Mouse (Mus musculus) stomach, embryonic 16.5 days (tissue): ENCODE results near the gene Mmd2. TPM values are rescaled to one million over a fixed set of nuclear protein-coding genes. Genes with fewer than 3 reads are reported as not detected.

ENCODE experiments used
- ATAC-seq: fragments of 200-750 bp; cut with Nextera tagmentation; 2 replicates; pipeline ENCODE4 v1.8.0; 2017; ENCODE audit warnings: moderate number of reproducible peaks, moderate TSS enrichment; ENCODE audit not compliant: insufficient read depth, low FRiP score
- H3K27ac ChIP-seq: fragments of 300-500 bp; sonication (generic); 2 replicates; pipeline ENCODE4 v1.5.1; 2014; ENCODE audit warnings: low read length
- H3K27me3 ChIP-seq: fragments of 300-500 bp; sonication (generic); 2 replicates; pipeline ENCODE4 v1.6.1; 2014; ENCODE audit warnings: low read length, control low read depth, mixed read lengths; ENCODE audit not compliant: control insufficient read depth, insufficient read depth
- H3K36me3 ChIP-seq: fragments of 300-500 bp; sonication (generic); 2 replicates; pipeline ENCODE4 v1.6.1; 2014; ENCODE audit warnings: low read length; ENCODE audit not compliant: control insufficient read depth, insufficient read depth
- H3K4me1 ChIP-seq: fragments of 300-500 bp; sonication (generic); 2 replicates; pipeline ENCODE4 v1.6.1; 2014; ENCODE audit warnings: low read length, control low read depth, mixed read lengths; ENCODE audit not compliant: control insufficient read depth, insufficient read depth
- H3K4me2 ChIP-seq: fragments of 300-500 bp; sonication (generic); 2 replicates; pipeline ENCODE4 v1.6.1; 2014; ENCODE audit warnings: low read depth, low read length, mixed read lengths
- H3K4me3 ChIP-seq: fragments of 300-500 bp; sonication (generic); replicated peaks from 2 replicates; pipeline ENCODE4 v1.5.1; 2014; ENCODE audit warnings: mild to moderate bottlenecking, low read length
- H3K9ac ChIP-seq: fragments of 300-500 bp; sonication (generic); 2 replicates; pipeline ENCODE4 v1.6.1; 2014; ENCODE audit warnings: low read length
- H3K9me3 ChIP-seq: fragments of 300-500 bp; sonication (generic); replicated peaks from 2 replicates; pipeline ENCODE4 v1.6.1; 2016; ENCODE audit warnings: low read length, control low read depth; ENCODE audit not compliant: control insufficient read depth
- WGBS: fragments of 180-500 bp; shearing (Covaris S2); extraction: QIAGEN DNeasy Blood & Tissue Kit; methylation state at CpG from one replicate; pipeline ENCODE4 v1.1.7; 2014; 5-methylcytosine and 5-hydroxymethylcytosine counted together
- polyA plus RNA-seq: library from polyadenylated mRNA; unstranded; fragments of >200 nt; fragmentation: Nextera tagmentation; extraction: Ambion mirVana; gene quantifications from 2 replicates; pipeline ENCODE4 v1.2.1, GENCODE M21; 2015

Gene Mmd2
- polyA plus RNA-seq, 1 experiment from 2014 or later: 3.6 TPM

DNA sequence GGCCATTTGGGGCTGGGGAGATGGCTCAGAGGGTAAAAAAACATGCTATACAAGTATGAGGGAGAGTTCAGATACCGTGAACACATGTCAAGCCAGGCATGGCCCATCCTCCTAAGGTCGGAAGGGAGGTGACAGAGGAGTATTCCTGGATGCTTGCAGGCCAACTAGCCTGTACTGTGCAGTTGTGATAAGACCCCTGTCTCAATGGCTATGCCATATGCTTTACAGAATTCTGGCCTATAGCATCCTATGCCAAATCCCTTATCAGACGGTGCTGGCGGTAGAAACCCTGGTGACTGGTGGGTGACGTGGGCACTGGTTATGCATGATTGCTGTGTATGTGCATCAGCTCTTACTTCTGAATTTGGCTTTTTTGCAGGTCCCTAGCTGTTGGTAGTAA lies 29.2 kb upstream of the Mmd2 start:
- Histone ChIP-seq H3K9me3 (no peaks in the 10 kb centered on the region), H3K4me2 (no peak overlapping the region), H3K4me3 (no peak overlapping the region), H3K9ac (no peak overlapping the region), H3K27me3 (no peaks in the 10 kb centered on the region), H3K36me3 (0 out of 2 replicates have a peak, but pooled peaks cover 4% of the 10 kb centered on the region), H3K27ac (no peak overlapping the region), H3K4me1 (no peaks in the 10 kb centered on the region)
- ATAC-seq: no peak
- WGBS: 95% methylated on average over 5 of the region's 5 CpGs

DNA sequence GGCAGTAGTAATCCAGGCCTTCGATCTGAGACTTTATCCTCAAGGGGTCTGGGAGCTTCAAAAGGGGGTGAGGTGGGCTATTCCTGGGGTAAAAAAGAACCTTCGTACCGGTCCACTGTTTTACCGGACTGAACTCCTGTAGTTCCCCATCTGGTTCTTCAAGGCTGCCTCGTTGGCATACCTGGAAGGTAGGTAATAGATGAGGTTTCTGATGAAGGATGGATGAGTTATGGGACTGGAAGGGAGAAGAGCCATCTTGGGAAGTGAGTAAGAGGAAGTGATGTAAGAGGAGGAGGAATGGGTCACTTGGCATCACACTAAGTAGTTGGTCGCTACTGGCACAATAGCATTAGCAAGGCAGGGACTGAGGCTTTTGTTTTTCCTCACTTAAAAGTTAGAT lies 21.6 kb upstream of the Mmd2 start:
- Histone ChIP-seq H3K27ac (peak overlapping the region; percentile 74; the same call in 1 of the 2 replicates), H3K4me3 (peak overlapping the region; percentile 96), H3K9me3 (no peaks in the 10 kb centered on the region), H3K27me3 (no peaks in the 10 kb centered on the region), H3K4me1 (peaks cover 6% of the 10 kb centered on the region), H3K36me3 (no peaks in the 10 kb centered on the region), H3K4me2 (peak overlapping the region; percentile 59), H3K9ac (peak overlapping the region; percentile 95)
- no peak for ATAC-seq
- 6% methylated on average over 6 of the region's 6 CpGs for WGBS

DNA sequence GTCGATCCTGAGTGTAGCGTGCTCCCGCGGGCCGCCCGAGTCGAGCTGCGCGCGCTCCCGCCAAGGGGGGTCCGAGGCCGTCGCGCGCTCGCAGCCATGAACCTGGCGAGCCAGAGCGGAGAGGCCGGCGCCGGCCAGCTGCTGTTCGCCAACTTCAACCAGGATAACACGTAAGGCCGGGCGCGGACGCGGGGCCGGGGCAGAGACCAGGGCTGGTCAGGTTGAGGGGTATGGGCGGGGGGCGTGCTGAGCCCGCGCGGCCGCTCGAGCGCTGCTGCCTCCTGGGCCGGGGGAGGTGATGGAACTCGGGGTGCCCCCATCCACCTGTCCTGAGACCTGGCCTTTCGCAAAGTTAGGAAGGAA lies 21.0 kb upstream of the Mmd2 start:
- no peaks in the 10 kb centered on the region for H3K27me3 ChIP-seq
- H3K9ac ChIP-seq: peak overlapping the region; percentile 95
- WGBS: 1% methylated on average over 40 of the region's 41 CpGs
- ATAC-seq: no peak
- H3K4me1 ChIP-seq: peaks cover 6% of the 10 kb centered on the region
- H3K9me3 ChIP-seq: no peaks in the 10 kb centered on the region
- peak overlapping the region; percentile 96 for H3K4me3 ChIP-seq
- peak overlapping the region; percentile 59 for H3K4me2 ChIP-seq
- no peaks in the 10 kb centered on the region for H3K36me3 ChIP-seq
- peak overlapping the region; percentile 74 for H3K27ac ChIP-seq

DNA sequence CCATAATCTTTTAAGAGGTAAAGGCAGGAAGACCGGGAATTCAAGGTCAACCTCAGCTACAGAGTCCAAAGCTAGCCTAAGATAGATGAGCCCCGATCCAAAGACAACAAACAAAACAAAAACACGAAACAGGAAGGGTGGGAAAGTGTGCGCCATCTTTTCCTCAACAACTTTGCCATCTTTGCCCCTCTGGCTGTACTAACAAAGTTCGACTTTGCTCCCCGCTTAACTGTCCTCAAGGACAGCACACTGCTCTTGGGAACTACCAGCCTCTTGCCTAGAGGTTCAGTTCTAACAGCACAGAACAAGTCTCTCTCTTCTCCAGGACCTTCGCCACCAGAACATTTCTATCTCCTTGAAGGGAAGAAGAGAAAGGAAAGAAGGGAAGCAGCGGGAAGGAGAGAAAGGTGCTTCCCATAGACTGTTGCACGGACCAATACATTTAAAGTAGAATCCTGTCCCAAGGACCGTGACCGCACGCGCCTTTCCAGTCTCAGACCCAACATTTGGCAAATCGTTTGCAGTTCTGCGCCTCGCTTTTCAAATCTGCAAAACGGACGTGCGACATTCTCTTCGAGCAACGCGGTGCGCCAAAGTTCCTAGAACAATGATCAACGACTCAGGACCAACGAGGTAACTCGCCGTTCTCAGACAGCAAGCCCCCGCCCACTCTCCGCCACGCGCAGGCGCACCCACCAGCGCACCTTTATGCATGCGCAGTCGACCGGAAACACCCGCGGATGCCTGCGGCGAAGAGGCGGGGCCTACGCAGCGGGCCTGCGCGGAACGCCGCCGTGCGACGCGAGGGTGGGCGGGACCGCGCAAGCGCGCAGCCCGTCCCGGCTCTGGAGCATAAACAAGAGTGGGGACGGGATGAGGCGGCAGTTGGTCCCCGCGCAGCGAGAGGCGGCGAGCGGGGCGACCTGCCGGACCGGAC lies 20.4 kb upstream of the Mmd2 start:
- Histone ChIP-seq H3K9ac (peak overlapping the region; percentile 95), H3K4me1 (peaks cover 6% of the 10 kb centered on the region), H3K27ac (peak overlapping the region; percentile 91), H3K27me3 (no peaks in the 10 kb centered on the region), H3K4me2 (peak overlapping the region; percentile 93), H3K4me3 (peak overlapping the region; percentile 96), H3K36me3 (no peaks in the 10 kb centered on the region), H3K9me3 (no peaks in the 10 kb centered on the region)
- ATAC-seq: peak; percentile 99
- WGBS: under 1% methylated on average over 69 of the region's 69 CpGs

DNA sequence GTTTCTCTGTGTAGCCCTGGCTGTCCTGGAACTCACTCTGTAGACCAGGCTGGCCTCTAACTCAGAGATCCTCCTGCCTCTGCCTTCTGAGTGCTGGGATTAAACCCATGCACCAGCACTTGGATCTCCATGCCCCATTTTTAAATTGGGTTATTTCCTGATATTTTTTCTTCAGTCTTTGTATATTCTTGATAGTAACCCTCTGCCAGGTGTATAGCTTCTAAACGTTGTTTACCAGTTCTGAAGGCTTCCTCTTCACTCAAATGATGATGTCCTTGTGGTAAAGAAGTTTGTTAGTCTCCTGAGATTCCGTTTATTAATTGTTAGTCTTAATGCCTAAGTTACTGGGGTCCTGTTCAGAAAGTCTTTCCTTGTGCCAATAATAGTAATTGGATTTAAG lies 18.8 kb upstream of the Mmd2 start, which contains the start of gene Wipi2:
Wipi2 (plus strand) TSS at position 301 of the 400 bp plus-strand sequence.
- no peaks in the 10 kb centered on the region for H3K9me3 ChIP-seq
- H3K27ac ChIP-seq: no peak within 1 kb of the TSS
- peak within 1 kb of the TSS; percentile 96 for H3K4me3 ChIP-seq
- no peaks in the 10 kb centered on the region for H3K36me3 ChIP-seq
- ATAC-seq: no peak
- H3K4me2 ChIP-seq: peak within 1 kb of the TSS; percentile 93
- H3K27me3 ChIP-seq: no peaks in the 10 kb centered on the region
- H3K4me1 ChIP-seq: peaks cover 6% of the 10 kb centered on the region
- 83% methylated on average over 2 of the region's 2 CpGs for WGBS
- H3K9ac ChIP-seq: peak within 1 kb of the TSS; percentile 89

DNA sequence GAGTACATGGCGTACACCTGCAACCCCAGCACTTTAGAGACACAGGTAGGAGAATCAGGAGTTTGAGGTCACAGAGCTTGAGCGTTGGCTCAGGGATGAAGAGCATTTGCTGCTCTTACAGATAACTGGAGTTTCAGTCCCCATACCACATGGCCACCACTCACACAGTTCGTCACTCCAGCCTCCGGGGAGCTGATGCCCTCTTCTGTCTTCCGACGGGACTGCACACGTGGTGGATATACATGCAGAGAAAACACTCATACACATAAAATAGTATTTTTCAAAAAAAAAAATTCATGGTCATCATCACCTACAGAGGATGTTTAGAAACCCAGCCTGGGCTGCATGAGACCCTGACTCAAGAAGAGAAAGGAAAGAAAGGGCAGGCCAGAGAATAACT lies 14.5 kb upstream of the Mmd2 start:
- Histone ChIP-seq H3K4me2 (no peak overlapping the region), H3K27ac (no peak overlapping the region), H3K9ac (no peak overlapping the region), H3K27me3 (no peaks in the 10 kb centered on the region), H3K36me3 (no peaks in the 10 kb centered on the region), H3K4me1 (no peaks in the 10 kb centered on the region), H3K4me3 (no peak overlapping the region), H3K9me3 (no peaks in the 10 kb centered on the region)
- no peak for ATAC-seq
- 87% methylated on average over 7 of the region's 7 CpGs for WGBS

DNA sequence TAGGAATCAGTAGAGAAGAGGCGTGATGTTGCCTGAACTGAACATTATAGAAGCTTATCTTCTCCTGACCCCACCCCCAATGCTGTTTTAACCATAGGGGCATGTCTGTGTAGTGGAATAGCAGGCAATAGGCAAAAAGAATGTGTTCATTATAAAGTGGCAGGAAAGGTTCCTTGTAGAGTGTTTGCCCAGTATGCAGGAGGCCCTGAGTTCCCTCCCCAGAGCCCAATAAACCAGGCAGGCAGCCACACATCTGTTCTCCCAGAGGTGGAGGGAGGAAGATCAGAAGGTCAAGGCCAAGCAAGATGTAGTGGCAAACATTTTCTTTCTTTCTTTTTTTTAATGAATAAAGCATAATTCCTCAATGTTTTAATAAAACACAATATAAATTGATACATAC lies 13.5 kb upstream of the Mmd2 start:
- WGBS: 71% methylated on average over 1 of the region's 1 CpGs
- Histone ChIP-seq H3K27ac (no peak overlapping the region), H3K4me1 (no peaks in the 10 kb centered on the region), H3K27me3 (no peaks in the 10 kb centered on the region), H3K9ac (no peak overlapping the region), H3K9me3 (no peaks in the 10 kb centered on the region), H3K4me2 (no peak overlapping the region), H3K4me3 (no peak overlapping the region), H3K36me3 (no peaks in the 10 kb centered on the region)
- ATAC-seq: no peak

DNA sequence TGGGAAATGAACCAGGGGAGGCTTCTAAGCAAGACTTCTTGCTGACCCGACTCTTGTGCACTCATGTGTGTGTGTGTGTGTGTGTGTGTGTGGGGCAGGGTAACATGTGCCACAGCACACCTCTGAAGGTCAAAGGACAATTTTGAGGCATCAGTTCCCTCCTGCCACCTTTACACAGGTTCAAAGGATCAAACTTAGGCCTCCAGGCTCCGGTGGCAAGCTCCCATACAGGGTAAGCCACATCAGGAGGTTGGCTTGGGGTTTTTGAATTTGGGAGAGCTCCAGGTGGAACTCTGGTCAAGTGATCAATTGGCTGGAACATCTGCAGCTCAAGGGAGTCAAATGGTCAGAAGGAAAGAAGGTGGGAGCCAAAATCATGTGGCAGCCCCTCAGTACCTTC lies 12.8 kb upstream of the Mmd2 start:
- Histone ChIP-seq H3K9ac (no peak overlapping the region), H3K4me1 (no peaks in the 10 kb centered on the region), H3K4me3 (no peak overlapping the region), H3K36me3 (no peaks in the 10 kb centered on the region), H3K27me3 (no peaks in the 10 kb centered on the region), H3K9me3 (no peaks in the 10 kb centered on the region), H3K4me2 (no peak overlapping the region), H3K27ac (no peak overlapping the region)
- WGBS: 84% methylated on average over 2 of the region's 2 CpGs
- no peak for ATAC-seq

DNA sequence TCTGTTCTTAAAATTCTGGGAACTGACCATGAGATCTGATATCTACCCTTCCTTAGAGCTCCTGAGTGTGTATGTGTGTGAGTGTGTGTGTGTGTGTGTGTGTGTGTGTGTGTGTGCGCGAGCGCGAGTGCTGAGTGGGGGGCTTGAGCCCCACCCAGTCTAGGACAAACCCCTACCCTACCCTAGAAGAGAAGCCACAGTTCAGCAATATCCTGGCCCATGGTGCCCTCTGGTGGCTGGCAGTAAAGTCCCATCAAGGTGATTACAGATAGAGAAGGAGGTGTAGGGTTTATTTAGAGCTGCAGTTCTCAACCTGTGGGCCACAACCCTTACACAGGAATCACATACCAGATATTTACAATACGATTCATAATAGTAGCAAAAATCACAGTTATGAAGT lies 11.3 kb upstream of the Mmd2 start:
- H3K27ac ChIP-seq: no peak overlapping the region
- no peaks in the 10 kb centered on the region for H3K9me3 ChIP-seq
- H3K4me3 ChIP-seq: no peak overlapping the region
- ATAC-seq: 0 out of 2 replicates have a peak, but pooled peaks have one; percentile 33
- H3K4me2 ChIP-seq: no peak overlapping the region
- H3K27me3 ChIP-seq: no peaks in the 10 kb centered on the region
- no peak overlapping the region for H3K9ac ChIP-seq
- WGBS: 16% methylated on average over 5 of the region's 5 CpGs
- no peaks in the 10 kb centered on the region for H3K4me1 ChIP-seq
- no peaks in the 10 kb centered on the region for H3K36me3 ChIP-seq
